Mouse (Mus musculus) liver, embryonic 14.5 days (tissue): ENCODE measurements around the gene Ptpn12.
A peak's percentile ranks its signal among the peaks of the same experiment; 100 is the strongest.

Experiments
- CTCF ChIP-seq: IDR thresholded peaks from 2 replicates; pipeline ENCODE4 v1.5.1; 2016; ENCODE audit warnings: antibody characterized with exemption, low read depth, control low read depth
- EP300 ChIP-seq: IDR thresholded peaks from 2 replicates; pipeline ENCODE4 v1.6.1; 2016; ENCODE audit warnings: antibody characterized with exemption, low read depth

DNA sequence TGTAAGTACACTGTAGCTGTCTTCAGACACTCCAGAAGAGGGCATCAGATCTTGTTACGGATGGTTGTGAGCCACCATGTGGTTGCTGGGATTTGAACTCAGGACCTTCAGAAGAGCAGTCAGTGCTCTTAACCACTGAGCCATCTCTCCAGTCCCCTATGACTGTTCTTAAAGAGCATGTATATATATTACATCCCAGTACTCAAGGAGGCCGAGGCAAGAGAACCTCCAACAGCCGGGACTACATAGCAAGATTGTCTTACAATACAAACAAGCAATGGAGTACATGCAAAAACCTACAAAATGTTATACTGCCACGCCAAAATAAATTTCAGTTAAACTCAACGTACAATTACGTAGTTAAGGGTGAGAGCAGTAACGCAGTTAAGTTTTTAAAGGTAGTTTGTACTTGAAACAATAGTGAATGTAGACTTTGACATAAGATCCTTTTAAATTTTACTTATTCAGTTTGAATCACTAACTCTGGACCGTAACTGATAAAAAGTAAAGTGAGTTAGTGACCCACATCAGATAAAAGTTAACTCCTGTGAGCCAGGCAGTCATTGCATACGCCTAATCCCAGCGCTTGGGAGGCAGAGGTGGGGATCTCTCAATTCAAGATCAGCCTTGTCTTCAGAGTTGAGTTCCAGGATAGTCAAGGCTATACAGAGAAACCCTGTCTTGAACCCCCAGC, 53.9 kb downstream of the Ptpn12 start:
- TF ChIP-seq EP300 = peak; percentile 27; the same call in 1 of the 2 replicates
- no peak for TF ChIP-seq CTCF
